Mouse (Mus musculus): ENCODE data around the gene Tspan32. TPM values are rescaled to one million over a fixed set of nuclear protein-coding genes. Genes with fewer than 3 reads are reported as not detected.

Gene Tspan32
- polyA plus RNA-seq, 1 experiment from 2014 or later = 0.82 TPM

- no peak for DNase-seq (ENCODE audit: low spot score)
- Histone ChIP-seq H3K4me2 (replicated peaks) (no peak overlapping the region), H3K9me3 (ENCODE audit: control insufficient read depth, low read length) (no peaks in the 10 kb centered on the region), H3K27ac (no peak overlapping the region), H3K9ac (no peak overlapping the region), H3K4me1 (replicated peaks; ENCODE audit: control insufficient read depth, insufficient read depth, low read length) (peaks cover 36% of the 10 kb centered on the region), H3K4me3 (replicated peaks; ENCODE audit: low read length) (no peak overlapping the region), H3K36me3 (replicated peaks; ENCODE audit: control insufficient read depth, insufficient read depth) (peaks cover 6% of the 10 kb centered on the region), H3K27me3 (ENCODE audit: control insufficient read depth, insufficient read depth, low read length) (no peaks in the 10 kb centered on the region)
- WGBS = 90% methylated on average over 5 of the region's 5 CpGs
- ATAC-seq (ENCODE audit: low FRiP score) = no peak
Measured at GRCm38 (mm10) chr7:143057023-143057422, 52.2 kb downstream of the Tspan32 start.

- no peak overlapping the region for H3K4me3 ChIP-seq (replicated peaks; ENCODE audit: low read length)
- WGBS = 85% methylated on average over 9 of the region's 9 CpGs
- H3K4me2 ChIP-seq (replicated peaks) = no peak overlapping the region
Measured at GRCm38 (mm10) chr7:143057667-143058220, 52.9 kb downstream of the Tspan32 start.

GRCm38 (mm10) chr7:143058221-143058697, 53.4 kb downstream of the Tspan32 start:
- Histone ChIP-seq H3K4me3 (replicated peaks; ENCODE audit: low read length) (no peak overlapping the region), H3K27ac (0 out of 2 replicates have a peak overlapping the region, but pooled peaks have one; percentile 24), H3K9me3 (ENCODE audit: control insufficient read depth, low read length) (no peaks in the 10 kb centered on the region), H3K36me3 (replicated peaks; ENCODE audit: control insufficient read depth, insufficient read depth) (peaks cover 18% of the 10 kb centered on the region), H3K27me3 (ENCODE audit: control insufficient read depth, insufficient read depth, low read length) (no peaks in the 10 kb centered on the region), H3K4me1 (replicated peaks; ENCODE audit: control insufficient read depth, insufficient read depth, low read length) (peaks cover 32% of the 10 kb centered on the region), H3K9ac (no peak overlapping the region), H3K4me2 (replicated peaks) (no peak overlapping the region)
- WGBS = 80% methylated on average over 5 of the region's 5 CpGs
- DNase-seq (ENCODE audit: low spot score) = no peak
- no peak for ATAC-seq (ENCODE audit: low FRiP score)

More at GRCm38 (mm10) chr7:143057667-143058220, 52.9 kb downstream of the Tspan32 start:
- Histone ChIP-seq H3K36me3 (replicated peaks; ENCODE audit: control insufficient read depth, insufficient read depth) (peaks cover 13% of the 10 kb centered on the region), H3K9ac (no peak overlapping the region), H3K4me1 (replicated peaks; ENCODE audit: control insufficient read depth, insufficient read depth, low read length) (peaks cover 32% of the 10 kb centered on the region), H3K27ac (0 out of 2 replicates have a peak overlapping the region, but pooled peaks have one; percentile 24), H3K9me3 (ENCODE audit: control insufficient read depth, low read length) (no peaks in the 10 kb centered on the region), H3K27me3 (ENCODE audit: control insufficient read depth, insufficient read depth, low read length) (no peaks in the 10 kb centered on the region)
- ATAC-seq (ENCODE audit: low FRiP score) (no peak), DNase-seq (ENCODE audit: low spot score) (no peak)

GRCm38 (mm10) chr7:143059202-143059870, 54.5 kb downstream of the Tspan32 start:
- no peak overlapping the region for H3K4me3 ChIP-seq (replicated peaks; ENCODE audit: low read length)
- H3K9me3 ChIP-seq (ENCODE audit: control insufficient read depth, low read length) = no peaks in the 10 kb centered on the region
- H3K9ac ChIP-seq = no peak overlapping the region
- no peaks in the 10 kb centered on the region for H3K27me3 ChIP-seq (ENCODE audit: control insufficient read depth, insufficient read depth, low read length)
- ATAC-seq (ENCODE audit: low FRiP score) (no peak), DNase-seq (ENCODE audit: low spot score) (no peak)
- H3K4me2 ChIP-seq (replicated peaks) = no peak overlapping the region
- 75% methylated on average over 5 of the region's 5 CpGs for WGBS
- H3K4me1 ChIP-seq (replicated peaks; ENCODE audit: control insufficient read depth, insufficient read depth, low read length) = peaks cover 25% of the 10 kb centered on the region; the same call in 1 of the 2 replicates
- peaks cover 29% of the 10 kb centered on the region for H3K36me3 ChIP-seq (replicated peaks; ENCODE audit: control insufficient read depth, insufficient read depth)
- peak overlapping the region; percentile 40; the same call in 1 of the 2 replicates for H3K27ac ChIP-seq

- 100% methylated on average over 2 of the region's 2 CpGs for WGBS
- peaks cover 6% of the 10 kb centered on the region for H3K4me1 ChIP-seq (replicated peaks; ENCODE audit: control insufficient read depth, insufficient read depth, low read length)
- no peak overlapping the region for H3K4me3 ChIP-seq (replicated peaks; ENCODE audit: low read length)
- H3K4me2 ChIP-seq (replicated peaks) = no peak overlapping the region
- H3K9ac ChIP-seq = no peak overlapping the region
- DNase-seq (ENCODE audit: low spot score) = no peak
- ATAC-seq (ENCODE audit: low FRiP score) = no peak
- H3K27me3 ChIP-seq (ENCODE audit: control insufficient read depth, insufficient read depth, low read length) = no peaks in the 10 kb centered on the region
- H3K36me3 ChIP-seq (replicated peaks; ENCODE audit: control insufficient read depth, insufficient read depth) = peaks cover 63% of the 10 kb centered on the region
- no peaks in the 10 kb centered on the region for H3K9me3 ChIP-seq (ENCODE audit: control insufficient read depth, low read length)
- H3K27ac ChIP-seq = no peak overlapping the region
Measured at GRCm38 (mm10) chr7:143062704-143063103, 57.9 kb downstream of the Tspan32 start.

GRCm38 (mm10) chr7:143064226-143064625, 59.4 kb downstream of the Tspan32 start:
- Histone ChIP-seq H3K9ac (no peak overlapping the region), H3K27ac (no peak overlapping the region), H3K4me1 (replicated peaks; ENCODE audit: control insufficient read depth, insufficient read depth, low read length) (peaks cover 11% of the 10 kb centered on the region), H3K4me3 (replicated peaks; ENCODE audit: low read length) (no peak overlapping the region), H3K36me3 (replicated peaks; ENCODE audit: control insufficient read depth, insufficient read depth) (peaks cover 66% of the 10 kb centered on the region), H3K4me2 (replicated peaks) (no peak overlapping the region), H3K27me3 (ENCODE audit: control insufficient read depth, insufficient read depth, low read length) (no peaks in the 10 kb centered on the region), H3K9me3 (ENCODE audit: control insufficient read depth, low read length) (no peaks in the 10 kb centered on the region)
- DNase-seq (ENCODE audit: low spot score) (no peak), ATAC-seq (ENCODE audit: low FRiP score) (no peak)
- 19% methylated on average over 6 of the region's 6 CpGs for WGBS

GRCm38 (mm10) chr7:143065692-143066091, 60.8 kb downstream of the Tspan32 start:
- Histone ChIP-seq H3K9ac (no peak overlapping the region), H3K9me3 (ENCODE audit: control insufficient read depth, low read length) (no peaks in the 10 kb centered on the region), H3K4me2 (replicated peaks) (no peak overlapping the region), H3K27ac (no peak overlapping the region), H3K4me3 (replicated peaks; ENCODE audit: low read length) (no peak overlapping the region), H3K27me3 (ENCODE audit: control insufficient read depth, insufficient read depth, low read length) (no peaks in the 10 kb centered on the region), H3K36me3 (replicated peaks; ENCODE audit: control insufficient read depth, insufficient read depth) (peaks cover 66% of the 10 kb centered on the region), H3K4me1 (replicated peaks; ENCODE audit: control insufficient read depth, insufficient read depth, low read length) (peaks cover 19% of the 10 kb centered on the region)
- 98% methylated on average over 2 of the region's 2 CpGs for WGBS
- no peak for DNase-seq (ENCODE audit: low spot score)
- ATAC-seq (ENCODE audit: low FRiP score) = no peak

GRCm38 (mm10) chr7:143067469-143067868, 62.6 kb downstream of the Tspan32 start:
- WGBS = 62% methylated on average over 2 of the region's 2 CpGs
- H3K27me3 ChIP-seq (ENCODE audit: control insufficient read depth, insufficient read depth, low read length) = no peaks in the 10 kb centered on the region
- ATAC-seq (ENCODE audit: low FRiP score) (no peak), DNase-seq (ENCODE audit: low spot score) (no peak)
- peaks cover 60% of the 10 kb centered on the region for H3K36me3 ChIP-seq (replicated peaks; ENCODE audit: control insufficient read depth, insufficient read depth)
- peaks cover 22% of the 10 kb centered on the region for H3K4me1 ChIP-seq (replicated peaks; ENCODE audit: control insufficient read depth, insufficient read depth, low read length)
- H3K9me3 ChIP-seq (ENCODE audit: control insufficient read depth, low read length) = no peaks in the 10 kb centered on the region
- peak overlapping the region; percentile 59 for H3K4me2 ChIP-seq (replicated peaks)
- peak overlapping the region; percentile 95 for H3K27ac ChIP-seq
- 0 out of 2 replicates have a peak overlapping the region, but pooled peaks have one; percentile 54 for H3K9ac ChIP-seq
- H3K4me3 ChIP-seq (replicated peaks; ENCODE audit: low read length) = no peak overlapping the region

- Histone ChIP-seq H3K4me1 (replicated peaks; ENCODE audit: control insufficient read depth, insufficient read depth, low read length) (peaks cover 22% of the 10 kb centered on the region), H3K27ac (peak overlapping the region; percentile 95), H3K27me3 (ENCODE audit: control insufficient read depth, insufficient read depth, low read length) (no peaks in the 10 kb centered on the region), H3K4me2 (replicated peaks) (peak overlapping the region; percentile 59), H3K36me3 (replicated peaks; ENCODE audit: control insufficient read depth, insufficient read depth) (peaks cover 55% of the 10 kb centered on the region), H3K4me3 (replicated peaks; ENCODE audit: low read length) (peak overlapping the region; percentile 29), H3K9ac (peak overlapping the region; percentile 54), H3K9me3 (ENCODE audit: control insufficient read depth, low read length) (no peaks in the 10 kb centered on the region)
- WGBS = 75% methylated on average over 3 of the region's 3 CpGs
- DNase-seq (ENCODE audit: low spot score) = no peak
- ATAC-seq (ENCODE audit: low FRiP score) = no peak
Measured at GRCm38 (mm10) chr7:143067897-143068296, 63.1 kb downstream of the Tspan32 start.
